Mouse (Mus musculus) heart, postnatal 0 days (tissue): ENCODE measurements around the gene Slfn1. TPM values are rescaled to one million over a fixed set of nuclear protein-coding genes. Genes with fewer than 3 reads are reported as not detected.

Source experiments
- ATAC-seq: fragments of 200-750 bp; cut with Nextera tagmentation; 2 replicates; pipeline ENCODE4 v1.8.0; 2017; ENCODE audit warnings: low read depth, moderate number of reproducible peaks, moderate library complexity; ENCODE audit not compliant: insufficient read depth
- DNase-seq: peaks from one replicate; pipeline ENCODE4 v3.0.0-alpha.2; 2016; ENCODE audit warnings: low spot score
- H3K27ac ChIP-seq: fragments of 300-500 bp; sonication (generic); 2 replicates; pipeline ENCODE4 v1.5.1; 2014; ENCODE audit warnings: low read depth, mild to moderate bottlenecking
- H3K27me3 ChIP-seq: fragments of 300-500 bp; sonication (generic); 2 replicates; pipeline ENCODE4 v1.6.1; 2014; ENCODE audit warnings: low read length, mixed read lengths; ENCODE audit not compliant: control insufficient read depth, insufficient read depth
- H3K36me3 ChIP-seq: fragments of 300-500 bp; sonication (generic); replicated peaks from 2 replicates; pipeline ENCODE4 v1.6.1; 2014; ENCODE audit warnings: low read length, mixed read lengths; ENCODE audit not compliant: control insufficient read depth, insufficient read depth
- H3K4me1 ChIP-seq: fragments of 300-500 bp; sonication (generic); 2 replicates; pipeline ENCODE4 v1.6.1; 2014; ENCODE audit warnings: antibody characterized with exemption; ENCODE audit not compliant: control insufficient read depth, insufficient read depth
- H3K4me2 ChIP-seq: fragments of 300-500 bp; sonication (generic); 2 replicates; pipeline ENCODE4 v1.6.1; 2014; ENCODE audit warnings: low read depth, mild to moderate bottlenecking, low read length, moderate library complexity
- H3K4me3 ChIP-seq: fragments of 300-500 bp; sonication (generic); 2 replicates; pipeline ENCODE4 v1.5.1; 2014; ENCODE audit warnings: low read depth, low read length
- H3K9ac ChIP-seq: fragments of 300-500 bp; sonication (generic); replicated peaks from 2 replicates; pipeline ENCODE4 v1.6.1; 2014; ENCODE audit warnings: low read depth, low read length, mixed read lengths
- H3K9me3 ChIP-seq: fragments of 300-500 bp; sonication (generic); replicated peaks from 2 replicates; pipeline ENCODE4 v1.6.1; 2016; ENCODE audit warnings: low read length; ENCODE audit not compliant: control insufficient read depth
- CTCF ChIP-seq: IDR thresholded peaks from 2 replicates; pipeline ENCODE4 v1.5.1; 2016; ENCODE audit warnings: antibody characterized with exemption, control low read depth, low read depth
- EP300 ChIP-seq: IDR thresholded peaks from 2 replicates; pipeline ENCODE4 v1.6.1; 2016; ENCODE audit warnings: antibody characterized with exemption, low read depth
- WGBS: fragments of 180-500 bp; shearing (Covaris S2); extraction: QIAGEN DNeasy Blood & Tissue Kit; methylation state at CpG from one replicate; pipeline ENCODE4 v1.1.7; 2014; 5-methylcytosine and 5-hydroxymethylcytosine counted together
- polyA plus RNA-seq: library from polyadenylated mRNA; unstranded; fragments of >200 nt; fragmentation: Nextera tagmentation; extraction: Ambion mirVana; gene quantifications from 2 replicates; pipeline ENCODE4 v1.2.1, GENCODE M21; 2015
- total RNA-seq: library from RNA; depleted of rRNA; stranded (reverse); fragments of >200 nt; gene quantifications from 2 replicates; pipeline ENCODE4 v1.2.3, GENCODE M21; 2014; ENCODE audit warnings: low replicate concordance

Gene Slfn1
- total and polyA plus RNA-seq, 2 experiments from 2014 or later = 0.33 TPM; not detected in 1

GRCm38 (mm10) chr11:83078423-83079140, 38.1 kb upstream of the Slfn1 start:
- no peak for TF ChIP-seq CTCF
- no peak for TF ChIP-seq EP300
- no peak overlapping the region for H3K9ac ChIP-seq
- ATAC-seq = no peak
- WGBS = 79% methylated on average over 5 of the region's 5 CpGs
- peak overlapping the region; percentile 84 for H3K27ac ChIP-seq
- no peaks in the 10 kb centered on the region for H3K9me3 ChIP-seq
- no peaks in the 10 kb centered on the region for H3K36me3 ChIP-seq
- DNase-seq = no peak
- H3K4me3 ChIP-seq = no peak overlapping the region
- H3K27me3 ChIP-seq = no peaks in the 10 kb centered on the region
- H3K4me1 ChIP-seq = peaks cover 11% of the 10 kb centered on the region
- H3K4me2 ChIP-seq = no peak overlapping the region; the same call in 1 of the 2 replicates

- Histone ChIP-seq H3K4me2 (no peak overlapping the region; the same call in 1 of the 2 replicates), H3K36me3 (no peaks in the 10 kb centered on the region), H3K27me3 (no peaks in the 10 kb centered on the region), H3K4me3 (no peak overlapping the region), H3K9me3 (no peaks in the 10 kb centered on the region), H3K4me1 (peaks cover 11% of the 10 kb centered on the region), H3K9ac (no peak overlapping the region), H3K27ac (peak overlapping the region; percentile 84; the same call in 1 of the 2 replicates)
- DNase-seq (no peak), ATAC-seq (no peak)
- no peak for TF ChIP-seq CTCF
- TF ChIP-seq EP300 = no peak
- 41% methylated on average over 9 of the region's 9 CpGs for WGBS
These were observed 37.0 kb upstream of the Slfn1 start for GRCm38 (mm10) chr11:83079487-83080199.

- WGBS = 75% methylated on average over 7 of the region's 7 CpGs
- peaks cover 11% of the 10 kb centered on the region for H3K4me1 ChIP-seq
- no peak for DNase-seq
These were observed 33.7 kb upstream of the Slfn1 start for GRCm38 (mm10) chr11:83082741-83083473.

GRCm38 (mm10) chr11:83084161-83084560, 32.5 kb upstream of the Slfn1 start:
- H3K27ac ChIP-seq = no peak overlapping the region
- TF ChIP-seq EP300 = no peak
- TF ChIP-seq CTCF = no peak
- H3K4me3 ChIP-seq = no peak overlapping the region
- 82% methylated on average over 2 of the region's 2 CpGs for WGBS
- ATAC-seq (no peak), DNase-seq (no peak)
- H3K27me3 ChIP-seq = no peaks in the 10 kb centered on the region
- no peaks in the 10 kb centered on the region for H3K9me3 ChIP-seq
- H3K4me1 ChIP-seq = peaks cover 5% of the 10 kb centered on the region
- no peak overlapping the region for H3K4me2 ChIP-seq
- no peaks in the 10 kb centered on the region for H3K36me3 ChIP-seq
- no peak overlapping the region for H3K9ac ChIP-seq

More at GRCm38 (mm10) chr11:83082741-83083473, 33.7 kb upstream of the Slfn1 start:
- no peak for ATAC-seq
- Histone ChIP-seq H3K36me3 (no peaks in the 10 kb centered on the region), H3K4me3 (no peak overlapping the region), H3K9ac (no peak overlapping the region), H3K27ac (no peak overlapping the region), H3K9me3 (no peaks in the 10 kb centered on the region), H3K4me2 (no peak overlapping the region), H3K27me3 (no peaks in the 10 kb centered on the region)
- TF ChIP-seq EP300 = no peak
- TF ChIP-seq CTCF = no peak

- H3K9ac ChIP-seq = no peak overlapping the region
- WGBS = 85% methylated on average over 10 of the region's 10 CpGs
These were observed 31.9 kb upstream of the Slfn1 start for GRCm38 (mm10) chr11:83084761-83085160.

More at GRCm38 (mm10) chr11:83084761-83085160, 31.9 kb upstream of the Slfn1 start:
- Histone ChIP-seq H3K36me3 (no peaks in the 10 kb centered on the region), H3K9me3 (no peaks in the 10 kb centered on the region), H3K4me3 (no peak overlapping the region), H3K4me1 (0 out of 2 replicates have a peak, but pooled peaks cover under 1% of the 10 kb centered on the region), H3K27ac (no peak overlapping the region), H3K4me2 (no peak overlapping the region), H3K27me3 (no peaks in the 10 kb centered on the region)
- TF ChIP-seq EP300 (no peak), CTCF (no peak)
- ATAC-seq = no peak
- DNase-seq = no peak
